ENCODE assay signal across 8 mouse cellular contexts in the genomic region with DNA sequence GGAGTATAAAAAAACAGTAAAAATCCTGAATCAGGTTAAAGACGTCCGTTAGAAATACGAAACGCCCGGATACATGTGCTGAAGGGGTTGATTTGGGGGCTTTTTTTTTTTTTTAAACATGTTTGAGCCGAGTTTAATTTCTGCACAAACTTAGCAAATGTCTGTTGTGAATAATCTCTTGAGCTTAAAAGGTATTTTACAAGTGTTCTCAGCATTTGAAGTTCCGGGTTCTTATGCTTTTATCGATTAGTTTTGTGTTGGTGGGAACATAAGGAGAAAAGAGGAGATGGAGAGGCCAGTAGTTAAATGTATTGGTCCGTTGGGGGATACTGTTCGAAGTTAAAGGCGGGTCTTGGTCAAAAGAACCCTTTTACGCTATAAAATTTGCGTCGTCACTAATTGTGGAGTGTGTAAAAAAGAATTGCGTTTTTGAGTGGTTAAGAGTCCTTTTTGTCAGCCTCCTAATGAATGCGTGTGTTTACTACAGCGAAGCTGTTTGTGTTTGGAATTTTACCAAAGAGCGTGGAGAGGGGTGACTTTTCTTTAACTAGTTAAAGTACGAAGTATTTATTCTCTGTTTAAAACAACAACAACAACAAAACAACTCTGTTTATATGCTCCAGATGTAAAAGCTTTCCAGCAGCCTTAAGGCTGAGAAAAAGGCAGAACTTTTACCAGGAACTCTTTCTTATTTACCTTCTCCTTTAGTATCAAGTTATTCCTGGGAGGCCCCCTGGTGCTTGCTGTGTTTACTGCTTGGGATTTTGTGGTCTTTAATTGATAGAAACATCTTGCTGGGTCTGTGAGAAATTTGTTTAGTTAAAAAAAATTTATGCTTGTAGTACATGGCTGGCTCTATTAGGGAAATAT. TPM values are rescaled to one million over a fixed set of nuclear protein-coding genes. Genes with fewer than 3 reads are reported as not detected.
DNase-seq lines count a peak whose midpoint lies in the region; ATAC-seq and TF ChIP-seq lines count a peak whose summit lies in the region.

No protein-coding gene starts in this region.

- peak overlapping the region; percentile 80 for H3K4me3 ChIP-seq in intestine, postnatal 0 days (ENCODE audit: low read depth, low read length)
- peak overlapping the region; percentile 93 for H3K4me3 ChIP-seq in lung, adult 2 months (replicated peaks; ENCODE audit: extremely low read depth, low read depth, low read length)

- peak overlapping the region; percentile 99 for H3K9ac ChIP-seq in intestine, postnatal 0 days (ENCODE audit: low read depth, low read length)

- H3K27ac ChIP-seq in intestine, postnatal 0 days (ENCODE audit: low read depth, low read length): peak overlapping the region; percentile 99

- no peak for ATAC-seq in intestine, postnatal 0 days
- no peak for ATAC-seq in monocyte, adult 5-6 weeks (replicated peaks; ENCODE audit: insufficient number of reproducible peaks, low FRiP score, low TSS enrichment, poor library complexity, severe bottlenecking)

- no peaks in the 10 kb centered on the region for H3K9me3 ChIP-seq in intestine, postnatal 0 days (ENCODE audit: control insufficient read depth)

- no peak for TF ChIP-seq POLR2A in lung, adult 2 months (IDR thresholded peaks at IDR 0.05; ENCODE audit: borderline replicate concordance, extremely low read depth, low read depth, low read length)

- H3K36me3 ChIP-seq in intestine, postnatal 0 days (ENCODE audit: control insufficient read depth, insufficient read depth): no peaks in the 10 kb centered on the region

- under 1% methylated on average over 19 of the region's 19 CpGs for WGBS in intestine, postnatal 0 days
- WGBS in lung, adult 2 months: under 1% methylated on average over 19 of the region's 19 CpGs

- peak; percentile 63 for TF ChIP-seq CTCF in intestine, postnatal 0 days (IDR thresholded peaks at IDR 0.05; ENCODE audit: low read depth)
- TF ChIP-seq CTCF in lung, adult 2 months (IDR thresholded peaks at IDR 0.05; ENCODE audit: insufficient read depth, low read length): no peak

- peak; percentile 22 for DNase-seq in ovary, postnatal 36 days (ENCODE audit: low spot score)
- no peak for DNase-seq in ovary, postnatal 10 days (ENCODE audit: low spot score)
- DNase-seq in c-Kit-positive CD71-positive TER-119-negative erythroid progenitor cells, embryonic 14.5 days (ENCODE audit: low read depth): peak; percentile 63
- DNase-seq in gastrocnemius, postnatal 10 days: peak; percentile 34
- no peak for DNase-seq in lung, adult 2 months
- peak; percentile 44 to 49 for DNase-seq in right cerebral cortex, postnatal 10 days (ENCODE audit: low spot score in 2 of 2)

- peak overlapping the region; percentile 58 for H3K4me2 ChIP-seq in intestine, postnatal 0 days (replicated peaks; ENCODE audit: low read depth)

- H3K4me1 ChIP-seq in intestine, postnatal 0 days (replicated peaks; ENCODE audit: control insufficient read depth, insufficient read depth, low read length): no peaks in the 10 kb centered on the region
- peaks cover 18% of the 10 kb centered on the region for H3K4me1 ChIP-seq in lung, adult 2 months (ENCODE audit: control insufficient read depth, insufficient read depth, low read length)

- H3K27me3 ChIP-seq in intestine, postnatal 0 days (replicated peaks; ENCODE audit: control insufficient read depth, insufficient read depth, low read length): no peaks in the 10 kb centered on the region

RNA-seq across cellular contexts. Expression of a gene that starts 1.5 kb away (rescaled TPM):
- 100 to 1,000 TPM; 353 to 365 TPM for total RNA-seq in gastrocnemius, postnatal 10 days (2021)
- polyA plus RNA-seq in intestine, postnatal 0 days (2015; fragmentation: Nextera tagmentation; extraction: Ambion mirVana): 192 and 194 TPM in 2 replicates
- 18.4 and 44.2 TPM in 2 replicates for polyA plus RNA-seq in lung, adult 2 months (2012; rRNA removed)
- 454 to 494 TPM (median 475 TPM) in 3 replicates for total RNA-seq in monocyte, adult 5-6 weeks (2017)

Comparison
In these comparisons a context has a peak if more than half of its experiments do, and no peak if none do; other contexts are left out.
1. DNase-seq: peak in ovary, postnatal 36 days (single experiment), c-Kit-positive CD71-positive TER-119-negative erythroid progenitor cells, embryonic 14.5 days (single experiment), gastrocnemius, postnatal 10 days (single experiment) and right cerebral cortex, postnatal 10 days (2 of 2); none in ovary, postnatal 10 days (single experiment) and lung, adult 2 months (single experiment).